Mouse (Mus musculus) testis, adult 2 months (tissue): ENCODE measurements around the gene Osgin1. TPM values are rescaled to one million over a fixed set of nuclear protein-coding genes. Genes with fewer than 3 reads are reported as not detected.

Source experiments
- H3K27ac ChIP-seq: fragments of 200-500 bp; 2 replicates; pipeline ENCODE4 v1.5.1; 2012; ENCODE audit warnings: low read depth, low read length; ENCODE audit not compliant: control insufficient read depth, insufficient read depth
- H3K27me3 ChIP-seq: fragments of 200-500 bp; 2 replicates; pipeline ENCODE4 v1.6.1; 2012; ENCODE audit warnings: mild to moderate bottlenecking, low read length, moderate library complexity; ENCODE audit not compliant: control insufficient read depth, insufficient read depth
- H3K36me3 ChIP-seq: fragments of 200-500 bp; 2 replicates; pipeline ENCODE4 v1.6.1; 2012; ENCODE audit warnings: mild to moderate bottlenecking, low read length; ENCODE audit not compliant: control insufficient read depth, insufficient read depth
- H3K4me1 ChIP-seq: fragments of 200-500 bp; 2 replicates; pipeline ENCODE4 v1.6.1; 2012; ENCODE audit warnings: low read length; ENCODE audit not compliant: control insufficient read depth, insufficient read depth
- H3K4me3 ChIP-seq: fragments of 200-500 bp; 2 replicates; pipeline ENCODE4 v1.5.1; 2012; ENCODE audit warnings: low read depth, mild to moderate bottlenecking, low read length, moderate library complexity, mixed read lengths; ENCODE audit not compliant: control insufficient read depth
- CTCF ChIP-seq: fragments of 200-500 bp; IDR thresholded peaks from 2 replicates; pipeline ENCODE4 v1.5.1; 2012; ENCODE audit warnings: low read depth, mild to moderate bottlenecking, inconsistent platforms, low read length, moderate library complexity; ENCODE audit not compliant: control insufficient read depth, insufficient read depth, insufficient replicate concordance
- POLR2A ChIP-seq: fragments of 200-500 bp; IDR thresholded peaks from 2 replicates; pipeline ENCODE4 v1.6.1; 2012; ENCODE audit warnings: low read depth, mild to moderate bottlenecking, inconsistent platforms, low read length, moderate library complexity; ENCODE audit not compliant: control insufficient read depth
- polyA plus RNA-seq: library from polyadenylated mRNA; depleted of rRNA; stranded (reverse); fragments of >200 nt; gene quantifications from 2 replicates; pipeline ENCODE4 v1.2.3, GENCODE M21; 2012; rRNA removed

Gene Osgin1
- polyA plus RNA-seq, 1 experiment: 440 TPM

DNA sequence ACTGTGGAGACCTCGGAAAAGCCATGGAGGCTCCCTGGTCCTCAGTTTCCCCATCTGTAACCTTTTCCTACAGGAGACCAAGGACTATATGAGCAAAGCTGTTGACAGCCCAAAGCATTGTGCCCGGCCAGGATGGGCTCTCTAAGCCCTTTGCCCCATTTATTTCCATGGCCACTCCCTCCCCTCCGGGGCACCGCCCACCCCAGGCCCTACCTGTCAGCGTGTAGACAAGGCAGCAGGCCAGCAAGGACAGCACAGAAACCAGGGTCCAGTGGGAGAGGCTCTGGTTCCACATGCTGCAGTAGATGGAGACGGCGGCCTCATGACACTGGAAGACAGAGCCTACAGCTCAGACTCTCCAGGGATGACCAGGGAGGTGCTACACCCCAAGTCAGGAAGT lies 53.2 kb downstream of the Osgin1 start:
- peaks cover 5% of the 10 kb centered on the region; the same call in 1 of the 2 replicates for H3K4me1 ChIP-seq
- no peak overlapping the region for H3K27ac ChIP-seq
- H3K27me3 ChIP-seq: no peaks in the 10 kb centered on the region
- TF ChIP-seq POLR2A: no peak
- no peak for TF ChIP-seq CTCF
- no peaks in the 10 kb centered on the region for H3K36me3 ChIP-seq
- no peak overlapping the region for H3K4me3 ChIP-seq

Other genes with a start within 250 kb of the Osgin1 start
- 637 and 782 TPM in 2 replicates for gene Hsbp1, start 89.6 kb upstream of the Osgin1 start, polyA plus RNA-seq
- 5.3 and 5.4 TPM in 2 replicates for gene Mlycd, start 39.2 kb upstream of the Osgin1 start, polyA plus RNA-seq
- gene Necab2, start 12.6 kb downstream of the Osgin1 start, polyA plus RNA-seq: 14.8 and 16.0 TPM in 2 replicates
- gene Slc38a8, start 67.6 kb downstream of the Osgin1 start, polyA plus RNA-seq: 1.3 and 1.4 TPM in 2 replicates
- 21.3 and 25.2 TPM in 2 replicates for gene Mbtps1, start 124.6 kb downstream of the Osgin1 start, polyA plus RNA-seq
- 12.7 and 12.9 TPM in 2 replicates for gene Hsdl1, start 141.1 kb downstream of the Osgin1 start, polyA plus RNA-seq
- 577 and 660 TPM in 2 replicates for gene Dnaaf1, start 141.1 kb downstream of the Osgin1 start, polyA plus RNA-seq
- gene Taf1c, start 171.1 kb downstream of the Osgin1 start, polyA plus RNA-seq: 6.3 and 6.9 TPM in 2 replicates
- 48.7 and 54.3 TPM in 2 replicates for gene Adad2, start 178.6 kb downstream of the Osgin1 start, polyA plus RNA-seq
- gene Kcng4, start 201.6 kb downstream of the Osgin1 start, polyA plus RNA-seq: 12.3 and 13.3 TPM in 2 replicates
- 25.8 and 26.9 TPM in 2 replicates for gene Wfdc1, start 232.2 kb downstream of the Osgin1 start, polyA plus RNA-seq